Mouse (Mus musculus) cerebellum, adult 8-10 months (tissue): ENCODE data around the gene Ankrd34a.

Source experiments
- DNase-seq: peaks from one replicate; pipeline ENCODE4 v3.0.0; 2022

Gene Ankrd34a

GRCm38 (mm10) chr3:96623201-96623600 lies 26.8 kb downstream of the Ankrd34a start:
- no peak for DNase-seq

GRCm38 (mm10) chr3:96629729-96630600 lies 33.5 kb downstream of the Ankrd34a start, which contains the start of gene Rbm8a:
Gene Rbm8a (plus strand): TSS chr3:96629933.
- DNase-seq, result peak; percentile 95

GRCm38 (mm10) chr3:96632058-96632457 lies 35.6 kb downstream of the Ankrd34a start:
- no peak for DNase-seq

GRCm38 (mm10) chr3:96634015-96634414 lies 37.6 kb downstream of the Ankrd34a start:
- no peak for DNase-seq

DNA sequence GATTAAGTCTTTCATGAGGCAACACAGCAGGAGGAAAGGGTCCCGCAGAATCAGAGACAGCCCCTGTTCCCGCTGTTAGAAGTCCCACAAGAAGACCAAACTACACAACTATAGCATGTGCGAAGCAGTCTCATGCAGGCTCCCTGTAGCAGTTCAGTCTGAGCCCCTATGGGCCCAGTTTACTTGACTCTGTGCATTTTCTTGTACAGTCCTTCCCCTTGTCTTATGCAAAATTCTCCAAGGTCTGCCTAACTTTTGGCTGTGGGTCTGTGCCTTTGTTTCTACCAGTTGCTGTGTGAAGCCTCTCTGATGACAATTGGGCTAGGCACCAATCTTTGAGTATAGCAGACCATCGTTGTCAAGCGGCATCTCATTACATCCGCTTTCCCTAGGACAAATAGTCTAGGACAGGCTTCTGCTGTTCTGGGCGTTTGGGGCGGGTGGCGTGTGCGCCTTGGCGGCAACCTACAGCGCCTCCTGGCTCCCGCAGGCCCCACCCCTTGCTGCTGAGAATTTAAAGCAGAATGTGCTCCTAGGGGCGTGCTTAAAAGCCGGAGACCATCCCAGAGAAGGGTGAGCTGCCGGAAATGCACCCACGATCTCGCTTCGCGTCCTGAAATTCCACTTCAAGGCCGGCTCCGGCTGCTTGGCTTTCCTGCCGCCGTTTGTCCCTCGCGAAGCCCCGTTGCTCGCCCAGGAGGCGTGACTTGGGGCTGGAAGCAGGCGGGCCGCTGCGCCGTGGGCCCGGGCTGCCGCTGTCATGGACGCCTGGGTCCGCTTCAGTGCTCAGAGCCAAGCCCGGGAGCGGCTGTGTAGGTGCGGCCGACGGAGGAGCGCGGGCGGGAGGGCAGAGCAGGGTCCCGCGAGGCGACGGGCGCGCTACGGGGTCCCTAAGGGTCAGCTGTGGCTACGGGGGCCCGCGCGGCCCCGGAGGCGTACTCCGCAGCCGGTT lies 38.8 kb downstream of the Ankrd34a start, which contains the start of the genes Pex11b and Gm42957:
Gene Pex11b (plus strand): TSS at position 449 of the 952 bp plus-strand sequence.
Gene Gm42957 (plus strand): TSS at position 547 of the 952 bp plus-strand sequence.
- peak; percentile 80 for DNase-seq

GRCm38 (mm10) chr3:96635906-96636305 lies 39.5 kb downstream of the Ankrd34a start:
- no peak for DNase-seq

- DNase-seq, result no peak
These were observed 40.0 kb downstream of the Ankrd34a start for GRCm38 (mm10) chr3:96636448-96636847.

GRCm38 (mm10) chr3:96639219-96639618 lies 42.8 kb downstream of the Ankrd34a start:
- peak; percentile 61 for DNase-seq

GRCm38 (mm10) chr3:96645018-96645649 lies 48.7 kb downstream of the Ankrd34a start, which contains the start of gene Itga10:
Gene Itga10 (plus strand): TSS chr3:96645584.
- no peak for DNase-seq

DNA sequence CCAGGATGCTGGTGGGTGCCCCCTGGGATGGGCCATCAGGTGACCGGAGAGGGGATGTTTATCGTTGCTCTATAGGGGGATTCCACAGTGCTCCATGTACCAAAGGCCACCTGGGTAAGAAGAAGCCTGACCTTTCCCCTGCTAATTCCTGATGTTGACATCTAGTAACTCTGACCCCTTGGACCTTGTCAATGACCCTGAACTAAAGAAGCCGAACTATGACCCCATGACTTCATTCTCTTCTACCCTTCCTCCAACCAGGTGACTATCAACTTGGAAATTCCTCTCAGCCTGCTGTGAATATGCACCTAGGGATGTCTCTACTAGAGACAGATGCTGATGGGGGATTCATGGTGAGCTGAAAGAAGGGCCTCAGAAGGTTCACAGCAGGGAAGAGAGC lies 50.9 kb downstream of the Ankrd34a start:
- DNase-seq, result no peak
